8 mouse cellular contexts compared by ENCODE assay signal in the genomic region with DNA sequence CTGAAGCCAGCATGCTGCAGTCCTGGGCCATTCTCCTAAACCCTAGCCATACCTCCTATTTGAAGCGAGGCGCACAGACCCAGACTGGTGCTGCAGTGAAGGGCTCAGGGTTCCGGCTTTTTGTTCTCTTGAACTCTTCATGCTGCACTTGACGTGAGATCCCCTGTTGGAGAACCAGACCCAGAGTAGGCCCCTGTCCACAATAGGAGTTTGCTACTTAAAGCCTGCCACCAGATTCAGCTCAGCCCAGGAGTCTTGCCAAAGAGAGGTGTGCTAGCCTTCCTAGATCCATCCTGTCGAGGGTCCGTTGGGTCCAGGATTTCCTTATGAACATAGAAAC. TPM values are rescaled to one million over a fixed set of nuclear protein-coding genes. Genes with fewer than 3 reads are reported as not detected.
A peak's percentile ranks its signal among the peaks of the same experiment; 100 is the strongest.
DNase-seq lines count a peak whose midpoint lies in the region; ATAC-seq and TF ChIP-seq lines count a peak whose summit lies in the region.

No protein-coding gene starts in this region.

- DNase-seq in lung, adult 2 months: no peak
- no peak for DNase-seq in lung, adult 18-20 months
- DNase-seq in limb, embryonic 10.5 days (ENCODE audit: low spot score): no peak
- no peak for DNase-seq in urinary bladder, postnatal 14 days (ENCODE audit: low spot score)
- DNase-seq in spleen, adult 12 weeks (ENCODE audit: low spot score): no peak
- DNase-seq in layer of hippocampus, postnatal 14 days (ENCODE audit: low spot score in 2 of 2): no peak

- peak overlapping the region; percentile 76 for H3K4me2 ChIP-seq in embryonic facial prominence, embryonic 15.5 days (replicated peaks)
- H3K4me2 ChIP-seq in neural tube, embryonic 13.5 days: peak overlapping the region; percentile 99

- 13% methylated on average over 6 of the region's 6 CpGs for WGBS in lung, adult 2 months
- 4% methylated on average over 6 of the region's 6 CpGs for WGBS in embryonic facial prominence, embryonic 15.5 days
- 16% methylated on average over 6 of the region's 6 CpGs for WGBS in limb, embryonic 10.5 days
- 8% methylated on average over 6 of the region's 6 CpGs for WGBS in neural tube, embryonic 13.5 days

- no peaks in the 10 kb centered on the region for H3K9me3 ChIP-seq in embryonic facial prominence, embryonic 15.5 days (replicated peaks)
- H3K9me3 ChIP-seq in limb, embryonic 10.5 days (replicated peaks): no peaks in the 10 kb centered on the region
- H3K9me3 ChIP-seq in neural tube, embryonic 13.5 days: no peaks in the 10 kb centered on the region

- H3K4me3 ChIP-seq in lung, adult 2 months (replicated peaks; ENCODE audit: extremely low read depth, low read depth, low read length): peak overlapping the region; percentile 82
- peak overlapping the region; percentile 95 for H3K4me3 ChIP-seq in embryonic facial prominence, embryonic 15.5 days (replicated peaks)
- H3K4me3 ChIP-seq in limb, embryonic 10.5 days: peak overlapping the region; percentile 98
- peak overlapping the region; percentile 99 for H3K4me3 ChIP-seq in neural tube, embryonic 13.5 days

- peak overlapping the region; percentile 89 for H3K9ac ChIP-seq in embryonic facial prominence, embryonic 15.5 days
- peak overlapping the region; percentile 98 for H3K9ac ChIP-seq in neural tube, embryonic 13.5 days

- TF ChIP-seq POLR2A in lung, adult 2 months (IDR thresholded peaks at IDR 0.05; ENCODE audit: borderline replicate concordance, extremely low read depth, low read depth, low read length): no peak

- peaks cover 15% of the 10 kb centered on the region for H3K27me3 ChIP-seq in embryonic facial prominence, embryonic 15.5 days
- H3K27me3 ChIP-seq in limb, embryonic 10.5 days (ENCODE audit: low read depth, poor library complexity, severe bottlenecking): peaks cover 31% of the 10 kb centered on the region
- peaks cover 26% of the 10 kb centered on the region for H3K27me3 ChIP-seq in neural tube, embryonic 13.5 days

- peaks cover 29% of the 10 kb centered on the region for H3K36me3 ChIP-seq in embryonic facial prominence, embryonic 15.5 days
- H3K36me3 ChIP-seq in limb, embryonic 10.5 days: peaks cover 42% of the 10 kb centered on the region
- H3K36me3 ChIP-seq in neural tube, embryonic 13.5 days: peaks cover 35% of the 10 kb centered on the region

- TF ChIP-seq CTCF in lung, adult 2 months (IDR thresholded peaks at IDR 0.05; ENCODE audit: insufficient read depth, low read length): no peak

- no peaks in the 10 kb centered on the region; the same call in 1 of the 2 replicates for H3K4me1 ChIP-seq in lung, adult 2 months (ENCODE audit: control insufficient read depth, insufficient read depth, low read length)
- peaks cover 33% of the 10 kb centered on the region for H3K4me1 ChIP-seq in embryonic facial prominence, embryonic 15.5 days
- peaks cover 48% of the 10 kb centered on the region for H3K4me1 ChIP-seq in limb, embryonic 10.5 days
- H3K4me1 ChIP-seq in neural tube, embryonic 13.5 days (replicated peaks): peaks cover 49% of the 10 kb centered on the region

- no peak for ATAC-seq in embryonic facial prominence, embryonic 15.5 days (ENCODE audit: insufficient number of reproducible peaks, low FRiP score, low TSS enrichment, low read depth)
- no peak for ATAC-seq in neural tube, embryonic 13.5 days (ENCODE audit: low read depth)

- no peak overlapping the region for H3K27ac ChIP-seq in embryonic facial prominence, embryonic 15.5 days (replicated peaks)
- H3K27ac ChIP-seq in limb, embryonic 10.5 days: peak overlapping the region; percentile 97
- peak overlapping the region; percentile 98 for H3K27ac ChIP-seq in neural tube, embryonic 13.5 days (replicated peaks)

RNA-seq across cellular contexts. Expression of a gene that starts 1.0 kb away (rescaled TPM):
- 19.8 and 24.0 TPM in 2 replicates for polyA plus RNA-seq in lung, adult 2 months (2012; rRNA removed)
- polyA plus RNA-seq in embryonic facial prominence, embryonic 15.5 days (2015; fragmentation: Nextera tagmentation; extraction: Ambion mirVana): 8.9 and 9.1 TPM in 2 replicates
- 8.1 and 9.1 TPM in 2 replicates for polyA plus RNA-seq in limb, embryonic 10.5 days (2016; fragmentation: Nextera tagmentation; extraction: Ambion mirVana)
- 19.7 and 20.6 TPM in 2 replicates for polyA plus RNA-seq in neural tube, embryonic 13.5 days (2015; fragmentation: Nextera tagmentation; extraction: Ambion mirVana)
- total RNA-seq in layer of hippocampus, postnatal 14 days (2021): 100 to 1,000 TPM; 110 to 112 TPM

RNA-seq across cellular contexts. Expression of a gene that starts 16.4 kb away (rescaled TPM):
- 98.3 and 115 TPM in 2 replicates for polyA plus RNA-seq in lung, adult 2 months (2012; rRNA removed)
- 472 and 518 TPM in 2 replicates for polyA plus RNA-seq in embryonic facial prominence, embryonic 15.5 days (2015; fragmentation: Nextera tagmentation; extraction: Ambion mirVana)
- 868 and 947 TPM in 2 replicates for polyA plus RNA-seq in limb, embryonic 10.5 days (2016; fragmentation: Nextera tagmentation; extraction: Ambion mirVana)
- polyA plus RNA-seq in neural tube, embryonic 13.5 days (2015; fragmentation: Nextera tagmentation; extraction: Ambion mirVana): 695 and 718 TPM in 2 replicates
- total RNA-seq in layer of hippocampus, postnatal 14 days (2021): 100 to 1,000 TPM; 189 to 195 TPM

RNA-seq across cellular contexts. Expression of a gene that starts 16.5 kb away (rescaled TPM):
- 7.1 and 7.4 TPM in 2 replicates for polyA plus RNA-seq in lung, adult 2 months (2012; rRNA removed)
- polyA plus RNA-seq in embryonic facial prominence, embryonic 15.5 days (2015; fragmentation: Nextera tagmentation; extraction: Ambion mirVana): 5.2 and 6.1 TPM in 2 replicates
- 5.8 and 7.4 TPM in 2 replicates for polyA plus RNA-seq in limb, embryonic 10.5 days (2016; fragmentation: Nextera tagmentation; extraction: Ambion mirVana)
- 44.8 and 45.2 TPM in 2 replicates for polyA plus RNA-seq in neural tube, embryonic 13.5 days (2015; fragmentation: Nextera tagmentation; extraction: Ambion mirVana)
- total RNA-seq in layer of hippocampus, postnatal 14 days (2021): 10 to 100 TPM; 37.8 to 39.7 TPM

RNA-seq across cellular contexts. Expression of a gene that starts 44.6 kb away (rescaled TPM):
- polyA plus RNA-seq in lung, adult 2 months (2012; rRNA removed): 15.2 and 17.1 TPM in 2 replicates
- polyA plus RNA-seq in embryonic facial prominence, embryonic 15.5 days (2015; fragmentation: Nextera tagmentation; extraction: Ambion mirVana): 24.3 and 25.6 TPM in 2 replicates
- polyA plus RNA-seq in limb, embryonic 10.5 days (2016; fragmentation: Nextera tagmentation; extraction: Ambion mirVana): 32.1 and 33.1 TPM in 2 replicates
- 31.5 and 32.9 TPM in 2 replicates for polyA plus RNA-seq in neural tube, embryonic 13.5 days (2015; fragmentation: Nextera tagmentation; extraction: Ambion mirVana)
- 10 to 100 TPM; 15.7 to 16.3 TPM for total RNA-seq in layer of hippocampus, postnatal 14 days (2021)

RNA-seq across cellular contexts. Expression of a gene that starts 49.4 kb away (rescaled TPM):
- 10.1 and 11.5 TPM in 2 replicates for polyA plus RNA-seq in lung, adult 2 months (2012; rRNA removed)
- 2.9 and 3.6 TPM in 2 replicates for polyA plus RNA-seq in embryonic facial prominence, embryonic 15.5 days (2015; fragmentation: Nextera tagmentation; extraction: Ambion mirVana)
- polyA plus RNA-seq in limb, embryonic 10.5 days (2016; fragmentation: Nextera tagmentation; extraction: Ambion mirVana): 2.7 and 3.3 TPM in 2 replicates
- 3.7 and 4.1 TPM in 2 replicates for polyA plus RNA-seq in neural tube, embryonic 13.5 days (2015; fragmentation: Nextera tagmentation; extraction: Ambion mirVana)
- total RNA-seq in layer of hippocampus, postnatal 14 days (2021): 10 to 100 TPM; 17.9 to 18.5 TPM
